Mouse (Mus musculus): ENCODE measurements at regions not wholly inside any gene's neighbourhood (a gene's known extent, or its start where the extent isn't known, plus 50 kb on each side); places are given as distances from the start of the nearest gene placed in this dataset.
A peak's percentile ranks its signal among the peaks of the same experiment; 100 is the strongest.

DNA sequence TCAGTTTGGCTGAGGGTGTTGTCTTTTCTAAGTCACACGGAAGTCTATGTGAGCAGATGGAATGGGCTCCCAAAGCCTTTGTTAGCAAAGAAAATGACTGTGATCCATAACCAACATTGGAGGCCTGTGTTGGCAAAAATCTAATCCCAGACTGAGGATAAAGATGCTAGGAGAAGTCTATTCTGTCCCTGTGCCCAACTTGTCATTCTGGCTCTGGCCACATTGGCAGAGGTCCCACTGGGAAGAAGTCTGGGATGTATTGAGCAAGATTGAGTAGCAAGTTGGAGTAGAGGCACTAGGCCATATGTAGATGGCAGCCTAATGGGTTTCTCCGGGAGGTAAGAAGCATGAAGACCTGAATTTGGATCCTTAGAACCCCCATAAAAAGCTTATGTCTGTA is 54.1 kb downstream of the Nog start:
- no peak for DNase-seq

DNA sequence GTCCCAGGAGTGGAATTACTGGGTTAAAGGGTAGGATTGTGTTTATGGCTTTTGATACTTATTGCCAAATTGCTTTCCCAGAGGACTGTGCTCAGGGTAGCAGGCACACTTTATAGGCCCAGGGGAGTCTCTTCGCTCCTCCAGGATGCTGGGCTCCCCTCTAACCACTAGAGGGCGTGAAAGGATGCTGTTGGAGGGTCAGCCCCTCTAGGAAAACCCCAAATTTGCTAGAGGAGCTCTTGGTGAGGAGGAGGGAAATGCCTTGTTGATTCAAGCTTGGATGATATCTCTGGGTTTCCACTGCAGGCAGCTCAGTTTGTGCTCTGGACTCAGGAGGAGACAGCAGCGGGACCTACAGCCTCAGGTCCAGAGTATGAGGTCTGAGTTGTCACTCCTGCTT is 58.8 kb downstream of the Nog start:
- DNase-seq: peak; percentile 13 to 29

DNA sequence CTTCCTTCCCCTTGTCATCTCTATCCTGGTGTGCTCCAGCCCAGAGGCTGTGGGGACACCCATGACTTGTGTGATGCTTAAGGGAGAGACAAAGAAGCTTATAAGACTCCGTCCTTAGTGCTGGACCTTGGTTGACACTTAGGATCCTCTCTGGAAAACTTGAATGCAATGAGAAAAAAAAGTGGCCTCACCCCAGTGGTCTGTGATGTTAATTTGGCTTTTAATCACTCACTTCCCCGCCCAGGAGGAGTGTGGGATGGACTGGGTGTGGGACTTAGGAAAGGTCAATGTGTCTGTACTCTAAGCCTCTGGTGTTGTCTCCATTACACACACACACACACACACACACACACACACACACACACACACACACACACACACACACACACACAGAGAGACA is 60.0 kb downstream of the Nog start:
- no peak for DNase-seq

DNA sequence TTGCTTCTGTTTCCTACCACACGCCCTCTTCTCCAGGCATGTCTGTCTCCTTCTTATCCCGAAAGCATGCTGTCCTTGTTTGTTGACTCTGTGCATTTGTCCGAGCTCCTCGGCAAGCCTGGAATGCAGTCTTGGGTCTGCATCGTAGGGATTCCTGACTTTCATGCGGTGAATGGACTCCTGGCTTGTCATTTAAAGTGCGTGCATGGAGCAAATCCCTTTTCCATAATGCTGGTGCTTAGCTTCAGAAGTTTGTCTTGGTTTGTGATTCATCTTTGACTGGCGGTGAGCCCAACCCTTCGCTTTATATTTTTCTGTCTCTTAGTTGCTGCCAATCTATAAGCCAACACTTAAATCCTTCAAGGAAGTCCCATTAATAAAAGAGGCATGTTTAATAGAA is 62.2 kb downstream of the Nog start:
- DNase-seq: no peak

DNA sequence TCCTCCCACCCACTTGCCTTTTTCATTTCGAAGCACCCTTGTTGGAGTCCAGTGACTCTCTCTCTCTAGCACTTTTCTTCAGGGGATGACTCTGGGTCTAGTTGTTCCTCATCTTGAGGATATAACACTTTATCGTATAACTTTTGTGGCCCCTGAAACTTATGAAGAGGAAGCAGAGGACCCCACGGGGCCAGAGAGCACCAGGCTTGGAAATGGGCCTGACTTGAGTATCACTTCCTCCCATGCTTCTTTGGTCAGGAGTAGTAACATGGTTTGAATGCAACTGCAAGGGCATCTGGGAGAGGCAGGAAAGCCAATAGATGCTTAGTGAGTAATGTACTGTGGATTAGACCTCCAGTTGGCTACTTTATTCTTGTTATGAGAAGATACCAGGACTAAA is 65.2 kb downstream of the Nog start:
- DNase-seq: no peak

DNA sequence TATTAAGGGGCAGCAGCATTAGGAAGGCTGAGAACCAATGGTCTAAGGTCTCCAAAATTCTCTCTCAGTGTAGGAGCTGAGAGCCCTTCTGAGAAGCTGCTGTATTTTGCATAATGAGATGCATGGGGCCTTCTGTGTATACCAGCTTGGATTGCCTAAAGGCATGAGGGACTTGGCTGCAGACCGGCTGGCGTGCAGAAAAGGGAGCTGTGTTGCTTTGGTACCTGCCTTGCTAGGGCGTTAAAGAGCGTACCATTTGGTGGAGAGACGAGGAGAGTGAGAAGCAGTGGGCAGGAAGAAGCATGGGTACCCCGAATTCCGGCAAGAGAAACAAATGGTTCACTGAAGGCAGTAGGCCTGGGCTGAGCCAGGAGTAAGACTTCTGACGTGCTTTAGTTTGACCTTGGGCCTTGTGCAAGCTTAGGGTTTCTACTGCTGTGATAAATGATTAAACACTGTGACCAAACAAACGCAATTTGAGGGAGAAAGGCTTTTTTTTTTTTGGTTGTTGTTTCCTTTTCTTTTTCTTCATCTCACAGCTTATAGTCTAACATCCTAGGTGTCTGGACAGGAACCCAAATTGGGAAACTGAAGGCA is 69.2 kb downstream of the Nog start:
- no peak for DNase-seq

DNA sequence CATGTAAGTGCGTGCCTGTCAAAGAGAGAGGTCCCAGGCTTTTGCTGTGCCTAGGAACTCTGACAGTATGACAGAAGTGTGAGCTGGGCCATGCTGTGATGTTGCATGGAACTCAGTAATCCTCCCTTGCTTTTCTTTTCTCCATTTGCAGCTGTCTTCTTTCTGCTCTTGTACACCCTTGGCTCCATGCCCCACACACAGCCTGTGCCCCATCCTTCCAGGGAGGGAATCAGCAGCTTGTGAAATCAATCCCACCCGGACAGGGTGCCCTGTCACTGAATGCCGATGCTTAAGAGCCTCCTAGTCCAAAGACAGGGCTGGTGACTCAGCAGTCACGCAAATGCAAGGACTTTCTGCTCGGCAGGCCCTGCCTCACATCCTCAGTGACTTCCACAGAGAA is 72.4 kb downstream of the Nog start:
- DNase-seq: no peak

DNA sequence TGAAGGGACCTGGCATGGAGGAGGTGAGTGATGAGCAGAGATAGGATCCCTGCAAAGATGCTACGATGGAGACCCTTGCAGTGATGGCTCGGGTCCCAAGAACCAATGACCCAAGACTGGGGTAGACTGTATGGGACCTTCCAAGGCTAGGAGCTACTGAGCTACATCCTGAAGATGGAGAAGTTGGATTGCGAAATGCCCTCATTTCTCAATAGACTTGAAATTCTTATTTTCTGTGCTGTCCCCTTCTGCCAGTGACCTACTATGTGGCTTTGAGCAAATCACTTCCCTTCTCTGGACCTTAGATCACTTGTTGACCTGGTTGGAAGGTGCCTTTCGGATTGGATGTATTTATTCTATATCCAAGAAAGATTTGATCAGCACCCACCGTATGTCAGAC is 88.9 kb downstream of the Nog start:
- no peak for DNase-seq

DNA sequence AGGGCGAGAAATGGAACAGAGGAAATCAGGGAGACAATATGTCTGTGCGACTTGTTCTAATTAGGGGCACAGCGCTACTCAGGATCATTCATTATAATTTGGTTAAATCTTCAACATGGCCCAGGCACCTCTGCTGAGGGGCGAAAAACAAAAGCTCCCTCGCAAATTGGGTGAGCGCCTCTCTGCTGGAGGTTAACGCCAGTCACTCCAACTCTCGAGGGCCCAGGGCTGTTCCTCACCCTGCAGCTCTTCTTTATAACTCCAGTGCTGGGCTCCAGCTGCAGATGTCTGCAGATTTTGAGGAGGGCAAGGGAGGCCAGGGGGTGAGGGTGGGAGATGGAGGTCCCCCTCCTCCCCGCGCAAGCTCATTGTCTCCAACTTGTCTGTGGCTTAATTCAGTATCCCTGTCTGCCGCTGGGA is 92.6 kb downstream of the Nog start:
- DNase-seq: no peak

DNA sequence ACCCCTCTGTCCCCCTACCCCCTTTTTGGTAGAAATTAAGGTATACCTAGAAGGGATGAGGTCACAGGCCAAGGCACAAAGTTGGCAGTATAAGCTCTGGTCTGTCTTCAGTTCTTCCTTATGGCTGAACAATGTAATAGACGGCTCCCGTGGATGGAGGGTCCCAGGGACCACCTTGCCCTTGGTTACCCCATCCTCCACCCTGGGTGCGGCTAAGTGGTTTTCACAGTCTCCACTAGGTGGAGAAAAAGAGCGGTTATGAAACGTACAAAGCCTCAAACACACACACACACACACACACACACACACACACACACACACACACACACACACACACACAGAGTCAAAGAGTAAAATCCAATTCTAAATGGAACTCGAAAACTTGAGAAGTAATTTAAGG is 93.1 kb downstream of the Nog start:
- DNase-seq: no peak

DNA sequence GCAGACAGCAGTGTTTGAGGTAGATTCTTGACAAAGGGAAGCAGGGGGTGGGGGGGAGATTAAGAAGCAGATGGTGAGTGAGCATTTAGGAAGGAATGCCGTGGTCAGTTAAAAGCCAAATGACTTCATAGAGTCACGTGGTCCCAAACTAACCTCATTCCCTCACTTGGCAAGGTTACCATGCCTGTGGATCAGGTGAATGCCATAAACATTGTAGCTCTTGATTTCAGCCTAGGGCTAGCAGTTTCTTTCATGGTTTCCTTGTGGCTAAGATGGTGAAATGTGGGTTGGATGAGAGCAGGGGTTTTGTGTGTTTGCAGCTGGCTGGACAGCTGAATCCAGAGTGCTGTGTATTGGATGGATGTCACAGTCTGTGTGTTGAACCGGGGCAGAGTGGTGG is 95.3 kb downstream of the Nog start:
- no peak for DNase-seq

DNA sequence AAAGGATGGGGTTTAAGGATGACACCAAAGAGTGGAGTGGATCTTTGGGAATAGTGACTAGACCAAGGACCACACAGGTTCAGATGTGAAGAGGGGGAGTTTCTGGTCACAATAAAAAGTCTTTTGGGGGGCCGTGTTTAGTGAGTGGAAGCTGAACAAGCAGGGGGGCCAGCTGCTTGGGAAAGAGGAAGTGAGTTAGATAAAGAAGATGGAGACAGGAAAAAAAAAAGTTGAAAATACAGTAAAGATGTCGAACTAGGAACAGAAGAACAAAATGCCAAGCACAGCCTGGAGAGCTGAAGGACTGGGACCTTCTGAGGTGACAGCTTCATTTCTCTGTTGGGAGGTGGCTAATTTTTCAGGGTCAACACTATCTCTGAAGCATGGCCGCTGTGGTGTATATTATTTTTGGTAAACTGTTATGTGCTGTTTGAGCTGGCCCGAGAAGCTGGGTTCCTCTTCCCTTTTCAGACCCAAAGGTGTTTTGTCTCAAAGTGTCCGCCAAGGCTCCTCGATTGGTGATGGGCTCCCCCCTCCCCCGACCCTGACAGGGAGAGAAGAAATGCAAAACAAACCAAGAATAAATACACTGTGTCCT is 97.1 kb downstream of the Nog start:
- DNase-seq: no peak

DNA sequence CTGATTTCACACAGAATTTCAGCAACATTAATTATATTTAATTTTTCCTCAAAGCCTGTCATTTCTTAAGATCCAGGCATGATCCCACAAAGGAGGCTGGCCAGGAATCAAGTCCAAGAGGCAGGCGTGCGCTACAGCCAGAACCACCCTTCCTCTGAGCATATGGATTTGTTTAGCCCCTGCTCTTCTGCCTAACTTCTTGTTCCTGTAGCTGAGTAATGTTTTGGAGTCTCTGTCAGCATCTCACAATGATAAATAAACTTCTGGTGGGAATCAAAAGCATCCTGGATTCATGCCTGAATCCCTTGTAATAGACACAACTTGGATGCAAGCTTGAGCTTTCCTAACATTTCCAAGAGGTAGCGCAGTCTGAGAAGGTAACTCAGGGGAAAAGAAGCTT is 101.7 kb downstream of the Nog start:
- no peak for DNase-seq

DNA sequence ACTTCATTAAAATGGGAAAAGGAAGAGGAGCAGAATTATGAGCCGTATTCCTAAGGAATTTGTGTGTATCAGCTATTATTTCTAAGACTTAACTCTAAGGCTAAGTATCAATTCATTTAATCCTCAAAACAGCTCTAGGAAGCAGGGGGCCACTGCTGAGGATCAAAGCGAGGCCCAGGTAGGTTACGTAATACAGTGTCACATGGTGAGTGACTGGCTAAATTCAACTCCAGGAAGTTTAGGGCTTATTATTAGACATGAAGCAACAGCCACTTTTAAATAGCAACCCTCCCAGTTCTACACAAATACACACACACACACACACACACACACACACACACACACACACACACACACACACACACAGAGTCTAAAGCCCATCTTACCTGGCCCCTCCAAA is 109.3 kb downstream of the Nog start:
- no peak for DNase-seq

DNA sequence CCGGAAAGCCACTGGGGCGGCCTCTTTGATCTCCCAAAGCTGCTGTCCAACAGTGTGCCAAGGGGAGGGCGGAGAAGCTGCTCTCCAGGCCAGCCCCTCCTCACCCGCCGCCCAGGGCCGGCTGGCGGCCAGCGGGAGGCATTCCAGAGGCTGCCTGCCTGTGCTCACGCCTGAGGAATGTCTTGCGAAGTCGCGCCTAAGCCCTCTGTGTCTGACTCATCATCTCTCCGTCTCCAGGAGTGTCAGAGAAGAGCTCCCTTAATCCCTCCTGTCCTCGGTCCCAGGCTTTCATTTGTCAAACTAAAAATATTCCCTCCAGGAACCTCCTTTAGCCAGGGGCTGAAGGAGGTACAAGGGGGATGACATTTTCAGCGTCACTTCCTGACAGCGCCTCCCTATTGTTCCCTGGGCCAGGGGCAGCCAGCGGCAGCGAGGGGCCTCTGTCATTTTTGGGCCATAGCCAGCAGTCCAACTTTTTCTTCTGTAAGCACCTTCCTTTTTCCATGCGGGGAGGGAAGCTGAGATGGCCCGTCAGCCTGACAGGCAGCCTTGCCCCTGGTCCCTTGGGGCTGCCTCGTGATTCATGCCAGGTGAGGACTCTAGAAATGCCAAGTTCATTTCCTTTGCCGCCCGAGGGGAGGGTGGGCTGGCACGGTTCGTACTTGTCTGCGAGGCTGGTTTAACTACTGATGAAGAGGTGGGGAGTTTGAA is 113.4 kb downstream of the Gm525 start:
- DNase-seq: no peak

DNA sequence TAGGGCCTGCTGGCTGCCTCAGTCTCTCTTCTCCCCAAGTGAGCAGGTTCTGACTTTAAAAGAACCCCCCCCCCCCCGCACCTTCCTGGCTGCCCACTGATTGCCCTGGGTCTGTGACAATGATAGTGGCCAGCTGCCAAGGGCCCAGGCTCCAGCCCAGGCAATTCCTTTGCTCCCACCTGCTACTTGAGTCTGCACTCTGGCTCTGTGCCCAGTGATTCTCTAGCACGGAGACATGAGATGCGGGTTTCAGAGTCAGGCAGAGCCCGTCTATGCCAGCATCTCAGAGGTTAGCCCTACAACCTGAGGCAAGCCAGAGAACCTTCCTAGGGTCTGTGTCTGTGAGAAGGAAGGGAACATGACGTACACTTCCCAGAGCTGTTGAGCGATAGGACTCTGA is 112.2 kb downstream of the Gm525 start:
- DNase-seq: no peak

DNA sequence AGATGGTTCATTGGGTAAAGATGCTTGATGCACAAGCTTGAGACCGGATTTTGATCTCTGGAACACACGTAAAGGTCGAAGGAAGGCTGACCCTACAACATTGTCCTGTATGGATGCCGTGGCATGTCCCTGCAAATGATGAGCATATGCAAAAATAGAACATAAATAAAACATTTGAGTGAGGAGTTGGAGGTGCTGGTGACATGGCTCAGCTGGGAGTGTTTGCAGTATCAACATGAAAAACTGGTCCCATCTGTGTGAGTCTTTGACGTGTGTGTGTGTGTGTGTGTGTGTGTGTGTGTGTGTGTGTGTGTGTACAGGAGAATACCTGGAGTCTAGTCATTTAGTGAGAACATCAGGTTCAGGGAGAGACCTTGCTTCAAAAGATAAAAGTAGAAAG is 107.8 kb downstream of the Gm525 start:
- no peak for DNase-seq

DNA sequence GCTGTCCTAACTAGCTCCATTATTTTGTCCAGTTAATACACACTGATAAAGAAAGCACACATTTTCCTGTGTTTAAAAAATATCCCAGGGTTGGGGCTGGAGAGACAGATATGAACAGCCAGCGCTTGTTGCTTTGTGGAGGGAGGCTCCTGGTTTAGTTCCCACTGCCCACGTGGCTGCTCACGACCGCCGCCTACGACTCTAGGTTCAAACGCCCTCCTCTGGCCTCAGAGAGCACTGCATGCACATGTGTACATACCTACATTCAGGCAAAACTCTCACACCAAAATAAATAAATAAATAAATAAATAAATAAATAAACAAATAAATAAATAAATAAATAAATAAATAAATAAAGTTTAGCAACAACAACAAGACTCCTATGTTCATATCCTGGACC is 104.8 kb downstream of the Gm525 start:
- DNase-seq: no peak

DNA sequence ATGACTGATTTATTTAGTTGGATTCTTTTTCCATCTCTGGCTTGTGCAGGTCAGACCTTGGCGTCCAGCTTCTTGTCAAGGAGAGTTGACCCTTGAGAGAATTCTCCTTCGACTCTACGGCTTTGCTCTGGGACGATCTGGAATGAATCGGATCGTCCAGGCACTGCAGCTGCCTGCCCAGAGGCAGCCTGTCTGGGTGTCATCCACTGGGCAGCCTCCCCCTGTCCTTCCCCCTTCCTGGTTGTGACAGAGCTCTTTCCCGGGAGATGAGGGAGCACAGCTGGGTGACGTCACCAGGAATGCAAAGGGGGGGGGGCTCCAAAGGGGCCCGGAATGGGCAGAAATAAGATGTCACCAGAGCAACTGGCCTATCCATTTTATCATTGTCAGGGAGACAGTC is 101.9 kb downstream of the Gm525 start:
- no peak for DNase-seq

DNA sequence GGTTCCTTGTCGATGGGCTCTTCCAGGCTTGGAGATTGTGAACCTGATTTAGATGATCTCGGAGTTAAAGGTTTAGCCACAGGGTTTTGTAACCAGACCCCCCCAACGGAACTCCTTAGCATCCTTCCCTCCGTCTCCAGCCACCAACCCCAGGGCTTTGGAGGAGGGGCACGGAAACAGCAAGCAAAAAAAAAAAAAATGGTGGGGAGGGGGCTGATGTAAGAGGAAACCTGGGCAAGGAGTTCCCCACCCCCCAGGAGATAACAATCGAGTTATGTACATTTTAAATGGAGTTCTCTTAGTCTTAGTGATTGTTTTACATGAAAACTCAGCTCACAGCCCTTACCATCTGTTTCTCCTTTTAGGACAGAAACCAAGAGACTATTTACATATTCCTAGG is 101.3 kb downstream of the Gm525 start:
- no peak for DNase-seq

DNA sequence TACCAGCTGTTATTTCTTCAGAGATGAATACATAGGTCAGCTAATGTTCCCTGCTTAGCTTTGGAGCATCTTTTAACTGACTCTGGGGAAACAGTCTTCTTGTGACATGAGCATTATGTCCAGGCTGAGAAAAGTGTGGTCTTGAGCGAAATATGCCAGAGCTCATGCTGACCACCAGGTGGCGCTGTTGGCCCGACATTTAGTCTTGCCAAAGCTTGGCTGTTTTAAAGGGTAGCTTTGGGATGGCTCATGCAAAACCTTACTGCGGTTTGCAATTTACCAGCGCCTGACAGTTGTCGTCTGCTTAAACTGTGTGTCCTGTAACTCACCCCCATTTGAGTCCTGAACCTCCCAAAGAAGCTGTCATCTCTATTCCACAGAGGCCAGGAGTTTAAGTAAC is 91.6 kb downstream of the Gm525 start:
- peak; percentile 76 to 81 for DNase-seq

DNA sequence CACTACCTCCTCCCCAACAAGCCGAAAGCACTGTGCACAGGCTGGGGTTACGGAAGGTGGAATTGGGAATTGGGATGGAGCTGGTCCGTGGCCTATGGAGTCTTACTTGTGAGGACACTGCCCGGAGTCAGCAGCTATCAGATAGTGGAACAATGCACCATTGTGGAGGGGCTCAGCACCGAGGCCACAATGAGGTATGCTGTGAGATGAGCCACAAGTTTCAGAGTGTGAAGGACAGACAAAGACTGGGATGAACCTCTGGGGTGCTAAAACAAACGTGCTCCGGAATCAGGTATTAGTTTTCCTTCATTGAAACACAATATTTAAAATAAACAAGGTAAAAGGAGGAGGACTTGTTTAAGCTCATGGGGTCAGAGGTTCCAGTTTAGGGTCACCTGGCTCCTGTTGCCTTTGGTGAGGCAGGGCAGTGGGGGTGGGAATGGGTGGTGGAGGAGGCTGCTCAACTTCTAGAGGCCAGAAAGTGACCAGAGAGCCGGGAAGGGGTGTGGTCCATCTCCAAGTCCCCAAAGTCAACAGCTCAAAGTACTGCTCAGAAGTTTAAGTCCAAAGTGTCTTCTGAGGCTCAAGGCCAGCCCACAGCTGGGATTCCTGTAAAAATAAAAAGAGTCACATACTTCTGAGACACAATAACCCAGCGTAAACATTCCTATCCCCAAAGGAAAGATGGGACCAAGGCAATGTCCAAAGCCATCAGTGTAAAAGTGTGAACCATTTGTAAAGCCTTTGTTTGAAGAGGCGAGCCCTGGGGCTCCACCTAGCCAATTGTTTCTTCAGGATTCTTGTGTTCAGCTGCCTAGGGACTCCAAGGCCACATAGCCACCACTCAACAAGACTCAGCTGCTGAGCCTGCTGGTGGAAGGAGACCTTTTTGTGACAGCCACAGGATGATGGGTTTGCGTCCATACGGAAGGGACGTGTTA is 80.1 kb downstream of the Gm525 start:
- DNase-seq: no peak

DNA sequence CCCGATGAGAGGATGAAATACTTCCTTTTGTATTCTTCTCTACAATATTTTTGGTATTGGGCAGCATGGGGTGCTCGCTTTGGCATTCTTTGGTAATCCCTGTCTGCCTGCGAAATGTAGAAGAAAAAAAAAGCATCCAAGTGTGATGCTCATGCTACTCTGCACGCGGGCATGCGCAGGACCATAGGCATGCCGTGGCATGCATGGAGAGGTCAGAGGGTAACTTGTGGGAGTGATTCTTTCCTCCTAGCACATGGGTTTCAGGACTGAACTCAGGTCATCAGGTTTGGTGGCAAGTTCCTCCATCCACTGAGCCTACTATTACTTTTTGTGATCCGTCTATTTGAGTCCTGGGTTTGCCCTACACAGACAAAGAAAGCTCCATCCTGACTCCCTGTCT is 74.3 kb downstream of the Gm525 start:
- DNase-seq: no peak
